Mouse (Mus musculus) thymus, adult 2 months (tissue): ENCODE results near the gene Cst9.

Experiments
- CTCF ChIP-seq: fragments of 200-500 bp; IDR thresholded peaks from 2 replicates; pipeline ENCODE4 v1.5.1; 2012; ENCODE audit warnings: mild to moderate bottlenecking, control low read depth, low read length, moderate library complexity, borderline replicate concordance; ENCODE audit not compliant: control insufficient read depth, poor library complexity, insufficient read depth; ENCODE audit errors: extremely low read depth
- POLR2A ChIP-seq: fragments of 200-500 bp; IDR thresholded peaks from 2 replicates; pipeline ENCODE4 v1.6.1; 2012; ENCODE audit warnings: mild to moderate bottlenecking, low read length, control low read depth, moderate library complexity; ENCODE audit not compliant: control insufficient read depth, poor library complexity, insufficient read depth; ENCODE audit errors: extremely low read depth

- TF ChIP-seq POLR2A (no peak), CTCF (no peak)
These were observed 21.9 kb downstream of the Cst9 start for GRCm38 (mm10) chr2:148856630-148857400.
